Mouse (Mus musculus) spleen, postnatal 36 days (tissue): ENCODE data around the gene Ccdc144b.

Experiments used
- DNase-seq, 2 experiments: peaks; one replicate each; pipeline ENCODE4 v3.0.0; 2022; ENCODE audit warnings: low spot score in 2 of 2, mixed read lengths in 1 of 2

Ccdc144b gene

GRCm38 (mm10) chr3:36029993-36030392 is 23.4 kb downstream of the Ccdc144b start:
- DNase-seq, result no peak

- DNase-seq, result no peak
These were observed 27.6 kb downstream of the Ccdc144b start for GRCm38 (mm10) chr3:36025732-36026131.

GRCm38 (mm10) chr3:36011239-36011638 is 42.1 kb downstream of the Ccdc144b start:
- no peak for DNase-seq

- no peak for DNase-seq
These were observed 44.8 kb downstream of the Ccdc144b start for GRCm38 (mm10) chr3:36008411-36009154.

DNA sequence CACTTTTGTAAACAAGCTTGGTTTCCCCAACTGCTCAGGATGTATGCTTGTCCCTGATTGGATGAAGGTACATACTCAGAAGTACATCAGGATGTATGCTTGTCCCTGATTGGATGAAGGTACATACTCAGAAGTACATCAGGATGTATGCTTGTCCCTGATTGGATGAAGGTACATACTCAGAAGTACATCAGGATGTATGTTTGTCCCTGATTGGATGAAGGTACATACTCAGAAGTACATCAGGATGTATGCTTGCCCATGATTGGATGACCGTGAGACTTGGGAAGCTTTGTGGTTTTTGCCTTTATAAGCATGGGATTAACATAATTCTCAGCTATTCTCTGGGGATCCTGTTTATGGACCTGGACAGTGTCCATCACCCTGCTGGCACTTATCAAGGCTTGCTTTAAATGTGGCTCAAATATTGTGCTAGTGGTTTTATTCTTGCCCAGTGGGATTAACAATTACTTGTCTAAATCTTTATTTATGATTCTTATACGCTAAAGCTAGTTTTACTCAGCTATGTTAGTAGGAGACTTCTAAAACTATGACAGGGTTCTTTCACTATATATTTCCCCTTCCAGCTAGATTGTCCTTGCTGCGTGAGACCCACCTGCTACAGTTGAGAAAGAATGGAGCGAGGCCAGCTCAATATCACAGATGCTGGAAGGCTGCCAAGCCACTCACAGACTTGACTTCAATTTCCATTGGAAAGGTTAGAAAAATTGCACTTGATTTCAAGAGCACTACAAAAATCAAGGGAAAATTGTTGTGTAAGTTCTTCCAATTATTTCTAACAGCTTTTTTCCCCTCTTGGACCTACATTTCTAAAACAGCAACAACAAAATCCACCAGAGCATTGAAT is 49.1 kb downstream of the Ccdc144b start:
- DNase-seq, result no peak

- peak; percentile 89 to 93 for DNase-seq
These were observed 52.8 kb downstream of the Ccdc144b start, which contains the start of gene Mccc1 for GRCm38 (mm10) chr3:36000275-36001239. Gene Mccc1 (minus strand): TSS chr3:36000678.

DNA sequence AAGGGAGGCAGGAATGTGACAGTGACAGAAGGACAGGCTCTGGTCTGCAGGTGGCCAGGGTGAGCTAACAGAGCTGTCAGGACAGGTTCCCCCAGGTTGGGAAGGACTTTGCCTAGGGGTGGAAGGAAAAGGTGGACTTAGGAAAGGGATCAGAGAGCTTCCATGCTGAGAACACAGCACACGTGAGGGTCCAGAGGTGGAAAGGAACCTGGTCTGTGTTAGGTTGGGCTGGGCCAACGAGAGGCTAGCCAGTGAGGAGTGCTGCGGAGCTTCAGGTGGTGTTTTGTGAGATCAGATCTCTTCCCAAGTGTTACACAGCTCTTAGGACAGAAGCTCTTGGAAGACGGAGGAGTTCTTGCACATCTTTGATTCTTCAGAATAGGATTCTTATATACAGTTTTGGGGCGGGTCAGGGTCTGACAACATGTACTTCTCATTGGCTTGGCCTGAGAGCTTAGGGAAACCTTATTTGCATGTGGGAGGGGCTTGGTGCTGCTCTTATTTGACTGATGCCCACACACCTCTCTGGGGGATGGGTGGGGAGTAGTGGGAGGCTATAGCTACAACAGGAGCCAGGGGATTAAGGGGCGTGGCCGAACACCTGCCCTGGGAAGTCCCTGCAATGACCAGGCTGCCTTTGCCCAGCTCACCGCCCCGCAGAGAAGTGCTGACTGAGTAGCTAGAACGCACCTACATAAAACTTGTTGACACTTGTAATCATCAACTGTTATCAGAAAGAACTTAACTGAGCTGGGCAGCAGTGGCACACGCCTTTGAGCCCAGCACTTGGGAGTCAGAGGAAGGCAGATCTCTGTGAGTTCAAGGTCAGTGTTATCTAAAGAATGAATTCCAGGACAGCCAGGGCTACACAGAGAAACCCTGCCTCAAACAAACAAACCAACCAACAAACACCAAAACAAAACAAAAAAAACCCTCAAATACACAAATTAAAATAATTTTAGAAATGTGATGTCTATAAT is 58.5 kb downstream of the Ccdc144b start:
- no peak for DNase-seq

DNA sequence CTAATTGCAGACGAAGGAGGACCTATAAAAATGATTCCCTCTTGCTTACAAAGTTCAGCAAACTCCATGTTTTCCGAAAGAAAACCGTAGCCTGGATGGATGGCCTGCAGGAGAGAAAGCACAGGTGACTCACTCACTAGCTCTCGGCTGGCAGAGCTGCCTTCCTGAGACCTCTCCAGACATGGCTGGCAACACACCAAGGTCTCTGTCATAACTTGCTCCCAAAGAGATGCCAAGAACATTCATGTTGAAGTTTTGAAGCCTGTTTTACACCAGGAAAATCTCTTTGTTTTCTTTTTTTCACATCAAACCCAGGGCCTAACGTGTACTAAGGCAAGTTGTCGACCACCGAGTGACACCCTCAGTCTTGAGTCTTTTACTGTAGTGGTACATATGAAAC is 62.6 kb downstream of the Ccdc144b start:
- DNase-seq, result no peak

GRCm38 (mm10) chr3:35988031-35988430 is 65.3 kb downstream of the Ccdc144b start:
- no peak for DNase-seq

GRCm38 (mm10) chr3:35986266-35986665 is 67.1 kb downstream of the Ccdc144b start:
- DNase-seq, result no peak

DNA sequence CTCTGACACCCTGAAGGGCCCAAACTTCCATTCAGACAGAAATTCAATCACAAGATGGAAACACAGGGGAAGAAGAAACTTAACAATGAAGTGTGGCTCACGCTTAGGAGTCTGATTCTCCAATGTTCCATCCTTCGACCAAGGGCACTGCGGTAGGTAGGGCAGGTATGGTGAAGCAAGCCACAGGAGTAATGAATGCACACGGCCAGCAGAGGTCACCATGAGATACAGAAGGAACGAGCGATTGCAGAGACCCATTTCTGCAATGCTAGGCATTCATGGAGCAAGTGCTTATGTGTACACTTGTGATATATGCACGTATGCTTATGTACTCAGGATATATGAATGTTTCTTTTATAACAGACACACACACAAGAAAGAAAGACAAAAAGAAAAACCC is 79.8 kb downstream of the Ccdc144b start:
- peak; percentile 25 to 44 for DNase-seq

- no peak for DNase-seq
These were observed 80.4 kb downstream of the Ccdc144b start for GRCm38 (mm10) chr3:35972985-35973384.

DNA sequence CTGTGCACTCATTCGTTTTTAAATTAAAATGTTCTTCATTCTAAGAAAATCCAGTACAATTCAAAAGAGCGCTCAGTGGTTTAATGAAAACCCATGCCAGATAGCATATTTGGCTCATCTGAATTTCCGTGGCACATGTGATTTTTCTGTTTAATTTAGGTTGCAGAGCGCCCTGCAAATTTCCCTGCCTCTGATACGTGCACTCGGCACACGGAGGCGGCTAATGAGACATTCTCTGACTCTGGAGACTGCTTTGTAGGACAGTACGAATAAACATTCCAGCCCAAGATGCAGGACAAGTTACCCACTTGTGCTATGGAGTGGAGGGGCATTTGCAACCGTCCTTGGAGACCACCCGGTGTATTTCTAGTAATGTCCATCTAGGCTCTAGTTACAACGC is 82.2 kb downstream of the Ccdc144b start:
- DNase-seq, result no peak

- DNase-seq, result no peak
These were observed 82.9 kb downstream of the Ccdc144b start for GRCm38 (mm10) chr3:35970441-35970840.

DNA sequence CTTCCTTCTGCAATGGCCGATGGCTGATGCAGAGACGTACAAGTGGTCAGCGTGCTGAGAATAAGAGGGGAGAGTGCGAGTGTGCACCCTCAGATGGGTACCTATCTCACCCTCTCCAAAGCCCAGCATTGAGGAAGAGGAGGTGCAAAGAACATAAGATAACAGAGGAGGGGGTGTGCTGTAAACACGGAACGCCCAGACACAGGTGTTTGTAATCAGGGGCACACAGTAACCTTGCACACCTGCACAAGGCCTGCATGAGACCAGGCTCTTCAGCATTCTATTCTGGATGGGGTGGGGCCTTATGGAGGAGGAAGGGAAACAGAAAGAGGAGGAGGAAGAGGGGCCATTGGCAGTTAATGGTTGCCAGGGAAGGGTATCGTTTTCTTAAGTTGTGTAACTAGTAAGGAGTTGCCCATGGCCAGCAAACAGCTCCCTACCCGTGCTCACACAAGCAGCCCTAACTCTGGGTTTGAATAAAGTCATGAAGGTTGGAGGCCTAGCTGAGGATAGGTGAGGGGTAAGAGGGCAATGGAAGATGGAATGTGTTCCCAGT is 85.9 kb downstream of the Ccdc144b start:
- no peak for DNase-seq

GRCm38 (mm10) chr3:35966493-35966892 is 86.9 kb downstream of the Ccdc144b start:
- DNase-seq, result peak in 1 of 2 experiments; percentile 16

GRCm38 (mm10) chr3:35964928-35965327 is 88.4 kb downstream of the Ccdc144b start:
- no peak for DNase-seq

DNA sequence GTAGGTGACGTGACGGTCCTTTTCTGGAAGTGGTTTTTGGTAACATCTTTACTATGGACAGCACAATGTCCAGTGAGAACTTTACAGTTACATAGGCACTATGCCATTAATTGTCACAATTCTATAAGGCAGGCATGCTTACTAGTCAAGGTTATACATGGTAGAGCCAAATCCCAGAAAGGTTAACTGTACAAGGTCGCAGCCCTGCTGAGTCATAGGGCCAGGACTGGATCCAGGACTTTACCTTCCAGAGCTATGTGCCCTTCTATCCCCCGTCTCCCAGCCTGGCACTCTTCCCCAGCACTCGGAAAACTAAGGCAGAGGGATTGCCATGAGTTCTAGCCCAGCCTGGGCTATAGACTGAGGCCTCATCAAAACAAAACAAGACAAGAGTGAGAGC is 89.4 kb downstream of the Ccdc144b start:
- DNase-seq, result no peak

GRCm38 (mm10) chr3:35963401-35963800 is 89.9 kb downstream of the Ccdc144b start:
- no peak for DNase-seq

- DNase-seq, result no peak
These were observed 90.4 kb downstream of the Ccdc144b start for GRCm38 (mm10) chr3:35962967-35963366.
